Mouse (Mus musculus): Measurements from ENCODE around the gene Tsr3.

- TF ChIP-seq CTCF (IDR thresholded peaks at IDR 0.05; ENCODE audit: low read depth, low read length) (no peak), EP300 (IDR thresholded peaks at IDR 0.05; ENCODE audit: insufficient read depth, low read depth, low read length) (no peak)
These were observed 9.3 kb upstream of the Tsr3 start for GRCm38 (mm10) chr17:25230700-25231099.
